Mouse (Mus musculus) MEL (cell line): Measurements from ENCODE around the gene Tmem107. TPM values are rescaled to one million over a fixed set of nuclear protein-coding genes. Genes with fewer than 3 reads are reported as not detected.

Experiments
- DNase-seq: peaks from one replicate; pipeline ENCODE4 v3.0.0; 2011; ENCODE audit warnings: low read depth, low spot score
- H3K27ac ChIP-seq: 2 replicates; pipeline ENCODE4 v1.5.1; 2012; ENCODE audit warnings: low read depth, mild to moderate bottlenecking, control low read depth, low read length, moderate library complexity; ENCODE audit not compliant: control insufficient read depth
- H3K27me3 ChIP-seq, 2 experiments: fragments of 150-350 bp in 1 of 2; sonication (generic) in 1 of 2; 2 replicates each; pipeline ENCODE4 v1.6.1; 2012; ENCODE audit warnings: low read length in 2 of 2, mild to moderate bottlenecking in 2 of 2, improper control_type of control experiment in 1 of 2, moderate library complexity in 1 of 2; ENCODE audit not compliant: insufficient read depth in 2 of 2, control insufficient read depth in 1 of 2
- H3K36me3 ChIP-seq, 2 experiments: 2 replicates each; pipeline ENCODE4 v1.6.1; 2012 to 2014; ENCODE audit warnings: low read length in 2 of 2, improper control_type of control experiment in 1 of 2, inconsistent platforms in 1 of 2, mild to moderate bottlenecking in 1 of 2; ENCODE audit not compliant: insufficient read depth in 2 of 2, control insufficient read depth in 1 of 2
- H3K4me1 ChIP-seq, 2 experiments: fragments of 150-350 bp in 1 of 2; sonication (generic) in 1 of 2; 2 replicates each; pipeline ENCODE4 v1.6.1; 2012; ENCODE audit warnings: low read length in 2 of 2, improper control_type of control experiment in 1 of 2, mild to moderate bottlenecking in 1 of 2; ENCODE audit not compliant: insufficient read depth in 2 of 2, control insufficient read depth in 1 of 2
- H3K4me3 ChIP-seq, 2 experiments: fragments of 150-350 bp in 1 of 2; sonication (generic) in 1 of 2; 2 replicates each; pipeline ENCODE4 v1.5.1; 2012; ENCODE audit warnings: low read depth in 2 of 2, low read length in 2 of 2, mild to moderate bottlenecking in 2 of 2, moderate library complexity in 2 of 2, control low read depth in 1 of 2, improper control_type of control experiment in 1 of 2; ENCODE audit not compliant: control insufficient read depth in 1 of 2, insufficient read depth in 1 of 2
- H3K79me2 ChIP-seq: 2 replicates; pipeline ENCODE4 v1.6.1; 2012; ENCODE audit warnings: mild to moderate bottlenecking, low read length, moderate library complexity; ENCODE audit not compliant: control insufficient read depth, poor library complexity, insufficient read depth
- H3K9ac ChIP-seq: 2 replicates; pipeline ENCODE4 v1.6.1; 2012; ENCODE audit warnings: low read depth, mild to moderate bottlenecking, control low read depth, low read length, moderate library complexity; ENCODE audit not compliant: control insufficient read depth, poor library complexity, severe bottlenecking
- H3K9me3 ChIP-seq: fragments of 150-350 bp; sonication (generic); replicated peaks from 2 replicates; pipeline ENCODE4 v1.6.1; 2012; ENCODE audit warnings: mild to moderate bottlenecking, low read length, improper control_type of control experiment, moderate library complexity; ENCODE audit not compliant: insufficient read depth
- ELF1 ChIP-seq: IDR thresholded peaks from 2 replicates; pipeline ENCODE4 v1.6.1; 2014; ENCODE audit warnings: low read depth, mild to moderate bottlenecking, inconsistent platforms, low read length, improper control_type of control experiment, moderate library complexity
- HCFC1 ChIP-seq: IDR thresholded peaks from 2 replicates; pipeline ENCODE4 v1.6.1; 2012; ENCODE audit warnings: low read depth, mild to moderate bottlenecking, inconsistent platforms, low read length, improper control_type of control experiment, moderate library complexity
- MAFK ChIP-seq: IDR thresholded peaks from 2 replicates; pipeline ENCODE4 v1.6.1; 2011; ENCODE audit warnings: low read depth, mild to moderate bottlenecking, low read length, improper control_type of control experiment, borderline replicate concordance
- MAZ ChIP-seq: IDR thresholded peaks from 2 replicates; pipeline ENCODE4 v1.6.1; 2012; ENCODE audit warnings: low read depth, mild to moderate bottlenecking, inconsistent platforms, low read length, improper control_type of control experiment
- MXI1 ChIP-seq: IDR thresholded peaks from 2 replicates; pipeline ENCODE4 v1.6.1; 2011; ENCODE audit warnings: mild to moderate bottlenecking, low read depth, low read length, improper control_type of control experiment
- NRF1 ChIP-seq: IDR thresholded peaks from 2 replicates; pipeline ENCODE4 v1.6.1; 2014; ENCODE audit warnings: low read depth, mild to moderate bottlenecking, inconsistent platforms, low read length, improper control_type of control experiment, moderate library complexity; ENCODE audit not compliant: poor library complexity, insufficient read depth, severe bottlenecking
- SIN3A ChIP-seq: IDR thresholded peaks from 2 replicates; pipeline ENCODE4 v1.6.1; 2012; ENCODE audit warnings: low read length, improper control_type of control experiment, inconsistent platforms
- TBP ChIP-seq: IDR thresholded peaks from 2 replicates; pipeline ENCODE4 v1.8.0; 2011; ENCODE audit warnings: low read depth, low read length, improper control_type of control experiment
- ZMIZ1 ChIP-seq: IDR thresholded peaks from 2 replicates; pipeline ENCODE4 v1.6.1; 2012; ENCODE audit warnings: low read depth, mild to moderate bottlenecking, inconsistent platforms, low read length, improper control_type of control experiment, moderate library complexity
- polyA plus RNA-seq, 2 experiments: library from polyadenylated mRNA; stranded (reverse) in 1 of 2; unstranded in 1 of 2; fragments of >175 nt in 1 of 2; fragments of >200 nt in 1 of 2; gene quantifications; 2 replicates each; pipeline versions ENCODE4 v1.2.1 to v1.2.4; 2012; ENCODE audit warnings: low replicate concordance in 2 of 2, low read depth in 1 of 2; ENCODE audit not compliant: insufficient read length in 2 of 2, insufficient read depth in 1 of 2, missing spikeins in 1 of 2
- total RNA-seq: library from RNA; depleted of rRNA; stranded (reverse); fragments of 300-350 nt; gene quantifications from 2 replicates; pipeline ENCODE4 v1.2.3, GENCODE M21; 2012

Gene Tmem107
- total and polyA plus RNA-seq, 3 experiments: 47.0 to 79.5 TPM; not detected in 1

DNA sequence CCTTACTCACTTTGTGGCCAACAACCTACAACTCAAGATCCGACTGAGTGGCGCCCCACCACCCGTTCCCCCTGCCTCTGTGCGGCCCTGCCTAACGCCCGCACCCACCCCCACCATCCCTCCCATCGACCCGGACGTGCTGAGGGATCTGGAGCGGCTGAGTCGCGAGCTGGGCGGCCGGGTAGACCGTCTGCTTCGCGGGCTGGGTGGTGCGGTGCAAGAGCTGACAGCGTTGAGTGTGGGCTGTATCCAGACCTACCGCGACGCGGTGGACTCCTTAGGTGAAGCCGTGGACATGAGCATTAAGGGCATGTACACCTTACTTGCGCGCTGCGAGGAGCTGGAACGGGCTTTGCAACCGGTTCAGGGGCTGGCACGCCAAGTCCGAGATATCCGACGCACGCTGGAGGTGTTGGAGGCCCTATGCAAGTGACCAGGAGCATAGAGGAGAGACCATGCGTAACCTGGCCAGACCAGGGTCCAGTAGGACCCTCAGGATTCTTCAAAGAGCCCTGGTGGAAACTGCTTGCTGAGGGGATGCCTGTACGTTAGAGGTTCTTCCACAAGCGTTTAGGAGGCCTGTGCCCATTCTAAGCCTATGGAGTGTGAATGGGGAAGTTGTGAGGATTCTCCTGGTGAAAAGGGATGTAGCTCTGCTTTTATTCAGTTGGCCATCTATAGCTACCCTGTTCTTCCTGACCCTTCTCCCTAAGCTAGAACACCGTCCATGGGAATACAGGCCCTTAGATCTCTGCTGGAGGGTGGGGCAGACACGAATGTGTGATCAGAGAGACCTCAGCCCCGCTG lies 10.0 kb upstream of the Tmem107 start (continued):
- TF ChIP-seq TBP (peak; percentile 57; the same call in 1 of the 2 replicates), ZMIZ1 (no peak), MAZ (peak; percentile 8; the same call in 1 of the 2 replicates)

DNA sequence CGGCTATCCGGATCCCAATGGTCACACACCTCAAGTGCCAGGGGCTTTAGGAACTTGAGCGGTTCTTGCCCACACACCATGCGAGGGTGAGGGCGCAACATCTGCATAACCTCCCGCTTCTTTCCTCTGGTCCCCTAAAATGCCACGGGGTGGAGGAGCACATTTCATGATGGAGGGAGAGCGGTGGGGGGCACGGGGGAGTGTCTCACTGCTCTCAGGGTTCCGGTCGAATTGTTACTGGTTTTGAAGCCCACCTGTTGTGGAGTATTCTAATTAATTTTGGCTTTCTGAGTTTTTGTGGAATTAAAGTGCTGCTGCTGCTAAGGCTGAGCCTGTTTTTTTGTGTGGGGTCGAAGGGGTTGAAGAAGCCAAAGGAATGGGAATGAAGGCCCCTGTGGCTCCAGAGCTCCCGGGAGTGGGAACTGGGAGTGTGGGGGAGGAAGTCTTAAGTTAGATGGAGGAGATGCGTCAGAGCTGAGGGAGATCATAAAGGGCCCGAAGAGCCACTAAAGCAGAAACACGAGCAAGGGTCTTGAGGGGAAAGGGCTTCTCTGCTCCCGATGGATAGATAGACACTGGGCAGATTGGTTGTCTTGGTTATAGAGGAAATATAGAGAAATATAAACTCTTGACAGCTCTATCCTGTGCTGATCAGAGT lies 9.2 kb upstream of the Tmem107 start:
- no peaks in the 10 kb centered on the region for H3K27me3 ChIP-seq
- peak; percentile 64 for DNase-seq
- no peak overlapping the region for H3K27ac ChIP-seq
- peak overlapping the region; percentile 84 to 87 for H3K4me3 ChIP-seq
- peaks cover 0 to 13% of the 10 kb centered on the region in 2 experiments; a peak in 2 of 4 replicates for H3K4me1 ChIP-seq
- peak overlapping the region; percentile 80 for H3K9ac ChIP-seq
- no peaks in the 10 kb centered on the region for H3K9me3 ChIP-seq
- peaks cover 0 to 6% of the 10 kb centered on the region in 2 experiments; a peak in 2 of 4 replicates for H3K36me3 ChIP-seq
- H3K79me2 ChIP-seq: peaks cover 10% of the 10 kb centered on the region; the same call in 1 of the 2 replicates
- 0 out of 2 replicates have a peak, but pooled peaks have one; percentile 15 for TF ChIP-seq MAZ
- 0 out of 2 replicates have a peak, but pooled peaks have one; percentile 24 for TF ChIP-seq SIN3A
- no peak for TF ChIP-seq HCFC1

- Histone ChIP-seq H3K36me3 (peaks cover 0 to 8% of the 10 kb centered on the region in 2 experiments; a peak in 2 of 4 replicates), H3K9me3 (no peaks in the 10 kb centered on the region), H3K27me3 (no peaks in the 10 kb centered on the region), H3K4me1 (peaks cover 0 to 13% of the 10 kb centered on the region in 2 experiments; a peak in 2 of 4 replicates), H3K9ac (peak overlapping the region; percentile 80), H3K4me3 (peak overlapping the region; percentile 53 to 87), H3K27ac (peak overlapping the region; percentile 64), H3K79me2 (peaks cover 10% of the 10 kb centered on the region; the same call in 1 of the 2 replicates)
- TF ChIP-seq NRF1: no peak
- peak; percentile 93 for TF ChIP-seq MAFK
- peak; percentile 70 for TF ChIP-seq SIN3A
- no peak; the same call in 1 of the 2 replicates for TF ChIP-seq HCFC1
- peak; percentile 72 for TF ChIP-seq MXI1
- TF ChIP-seq TBP: peak; percentile 98
- peak; percentile 60; the same call in 1 of the 2 replicates for TF ChIP-seq ELF1
- DNase-seq: peak; percentile 84
Measured at GRCm38 (mm10) chr11:69062194-69062760, 8.3 kb upstream of the Tmem107 start.
